Mouse (Mus musculus) mesoderm, embryonic 11.5 days (tissue): ENCODE measurements at regions not wholly inside any gene's neighbourhood (a gene's known extent, or its start where the extent isn't known, plus 50 kb on each side); places are given as distances from the start of the nearest gene placed in this dataset.
A peak's percentile ranks its signal among the peaks of the same experiment; 100 is the strongest.

Experiments
- DNase-seq: peaks from one replicate; pipeline ENCODE4 v3.0.0-alpha.2; 2012; ENCODE audit warnings: low read depth, low spot score

DNA sequence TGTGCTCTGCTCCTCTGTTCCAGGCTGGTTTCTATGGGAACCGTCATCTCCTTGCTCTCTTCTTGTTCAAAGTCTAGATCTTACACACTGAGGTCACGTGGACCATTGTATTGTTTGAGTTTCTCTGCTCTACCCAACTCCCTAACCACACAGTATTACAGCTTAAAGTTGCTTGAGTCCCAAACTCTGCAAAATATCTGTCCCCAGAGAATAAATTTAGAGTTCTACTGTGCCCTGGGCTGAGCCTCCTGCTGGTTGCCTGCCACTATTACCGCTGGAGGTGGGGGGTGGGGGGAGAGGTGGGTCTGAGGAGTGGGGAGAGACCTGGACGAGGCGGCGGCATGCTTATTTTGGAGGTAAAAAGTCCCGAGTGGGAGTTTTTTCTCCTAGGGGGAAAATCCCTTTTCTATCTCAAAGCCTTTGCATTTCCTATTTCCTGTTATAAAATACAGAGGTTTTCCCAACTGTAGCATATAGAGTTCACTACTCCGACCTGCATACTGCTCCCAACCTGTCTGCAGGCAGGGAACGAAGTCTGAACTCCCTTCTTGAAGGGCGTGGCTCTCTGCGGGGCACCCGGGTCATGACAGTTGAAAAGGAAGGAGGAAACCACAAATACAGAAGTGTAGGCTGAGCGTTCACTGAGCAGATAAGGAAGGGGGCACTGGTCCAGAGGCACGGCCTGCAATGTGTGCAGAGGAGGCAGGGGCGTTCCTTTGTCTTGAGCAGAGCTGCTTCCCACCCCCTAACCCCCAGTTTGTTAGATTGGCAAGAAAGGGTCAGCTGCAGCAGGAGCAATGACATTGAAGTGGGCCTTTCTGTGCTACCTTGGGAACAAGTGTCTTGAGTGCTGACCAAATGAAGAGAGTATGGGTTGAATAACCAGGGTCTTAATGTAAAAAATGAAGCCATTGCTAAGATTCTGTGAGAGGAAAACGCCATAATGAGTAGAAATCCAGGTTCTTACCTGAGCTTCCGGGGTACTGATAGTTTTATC is 188.7 kb downstream of the Akap7 start:
- DNase-seq, result no peak

GRCm38 (mm10) chr10:25114316-25114715 is 187.0 kb upstream of the Arg1 start:
- DNase-seq, result no peak

GRCm38 (mm10) chr10:25112449-25113171 is 185.3 kb upstream of the Arg1 start:
- DNase-seq, result no peak

DNA sequence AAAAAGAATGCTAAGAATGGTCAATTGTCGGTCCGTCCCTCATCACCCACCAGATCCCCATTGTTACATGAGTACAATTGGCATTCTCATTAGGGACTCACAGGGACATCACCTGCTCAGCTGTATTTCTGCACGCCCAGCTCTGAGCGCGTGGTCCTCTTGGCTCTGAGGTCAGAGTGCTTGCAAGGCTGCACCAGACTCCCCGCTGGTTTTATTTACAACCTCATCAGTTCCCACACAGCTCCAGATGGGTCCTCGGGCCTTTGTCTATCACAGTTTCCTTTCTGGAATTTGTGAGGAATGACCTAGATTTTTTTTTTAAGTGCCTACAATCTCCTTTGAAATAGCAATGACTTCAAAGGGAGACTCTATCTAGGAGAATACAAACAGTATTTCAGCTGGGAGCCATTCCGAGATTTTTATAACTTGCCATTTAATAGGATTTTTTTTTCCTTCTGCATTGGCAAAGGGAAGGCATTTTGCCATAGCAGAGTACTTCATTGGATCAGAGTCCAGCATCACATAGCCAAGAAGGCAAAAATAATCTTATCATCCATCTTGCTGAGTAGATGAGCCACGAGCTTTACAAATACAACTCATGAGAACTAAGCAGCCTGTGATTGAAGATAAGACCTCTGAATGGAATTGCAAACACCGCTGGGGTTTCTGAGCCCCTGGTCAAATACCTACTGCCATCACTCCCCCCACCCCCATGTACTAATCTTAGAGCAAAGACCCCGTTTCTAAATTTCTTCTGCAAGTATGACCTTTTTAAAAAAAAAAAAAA is 184.5 kb upstream of the Arg1 start:
- peak; percentile 81 for DNase-seq

GRCm38 (mm10) chr10:25111181-25111580 is 183.9 kb upstream of the Arg1 start:
- DNase-seq, result no peak

GRCm38 (mm10) chr10:25098070-25098469 is 170.8 kb upstream of the Arg1 start:
- DNase-seq, result no peak

- DNase-seq, result no peak
Measured at GRCm38 (mm10) chr10:25089705-25090386, 162.6 kb upstream of the Arg1 start.

DNA sequence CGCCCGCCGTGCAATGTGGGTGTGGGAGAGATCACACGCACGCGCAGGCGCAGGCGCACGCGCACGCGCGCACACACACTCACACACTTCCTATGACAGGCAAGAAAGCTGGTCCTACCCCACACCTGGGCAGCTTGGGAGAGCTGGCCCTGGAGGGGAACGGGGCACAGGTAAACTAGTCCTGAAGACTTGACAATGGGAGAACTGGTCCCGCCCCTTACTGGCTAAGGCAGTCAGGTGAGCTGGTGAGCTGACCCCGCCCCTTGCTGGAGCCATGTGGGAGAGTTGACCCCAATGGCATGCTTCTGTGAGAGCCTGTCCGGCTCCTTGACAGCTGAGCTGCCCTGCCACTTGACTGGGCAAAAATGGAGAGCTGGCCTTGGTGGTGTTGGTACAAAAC is 159.5 kb upstream of the Arg1 start:
- DNase-seq, result no peak

- no peak for DNase-seq
Measured at GRCm38 (mm10) chr10:25082930-25083329, 155.6 kb upstream of the Arg1 start.

- DNase-seq, result peak; percentile 76
Measured at GRCm38 (mm10) chr10:25072617-25073016, 145.3 kb upstream of the Arg1 start.

DNA sequence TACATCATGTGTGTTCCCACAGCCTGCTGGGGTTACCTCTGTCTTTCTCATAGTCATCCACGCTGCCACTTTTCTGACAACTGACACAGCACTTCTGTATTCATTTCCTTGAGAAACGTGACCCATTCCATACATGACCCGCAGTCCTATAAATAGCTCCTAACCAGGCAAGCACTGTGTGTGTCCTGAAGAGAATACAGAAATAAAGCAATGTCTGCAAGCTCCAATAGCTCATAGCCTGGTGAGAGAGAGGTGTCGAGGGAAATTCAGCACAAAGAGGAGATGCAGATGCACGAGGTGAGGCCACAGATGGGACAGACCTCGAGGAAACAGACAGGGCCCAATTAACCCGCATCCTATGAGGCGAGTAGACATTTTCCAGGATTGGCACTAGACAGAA is 141.0 kb upstream of the Arg1 start:
- DNase-seq, result no peak

DNA sequence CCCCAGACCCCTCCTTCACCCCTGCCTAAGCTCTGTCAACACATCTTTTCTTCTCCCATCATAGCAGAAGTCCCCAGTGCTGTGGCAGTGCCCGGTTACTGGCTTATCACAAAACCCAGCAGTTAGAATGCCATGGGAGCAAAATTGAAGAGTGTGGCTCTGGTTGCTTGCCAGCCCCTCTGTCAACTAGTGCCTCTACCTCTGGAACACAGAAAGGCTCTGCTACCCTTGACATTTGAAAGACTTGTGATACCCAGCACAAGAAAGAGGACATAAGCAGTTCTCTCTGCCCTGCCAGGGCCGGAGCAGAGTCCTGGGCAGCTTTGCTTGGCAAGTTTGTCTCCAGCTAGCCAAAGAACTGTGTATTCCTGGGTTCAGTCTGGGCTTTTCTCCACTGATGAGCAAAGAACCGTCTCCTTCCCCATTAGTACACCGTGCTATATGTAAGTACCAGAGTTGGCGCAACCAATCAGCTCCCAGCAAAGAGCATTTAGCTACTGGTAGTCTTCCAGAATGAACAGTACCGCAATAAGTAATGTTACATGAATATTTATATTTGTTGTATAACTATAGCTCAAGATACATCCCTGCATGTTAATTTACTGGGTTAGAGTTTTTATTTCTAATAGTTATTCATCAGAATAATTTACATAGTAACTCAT is 137.5 kb upstream of the Arg1 start:
- no peak for DNase-seq

- DNase-seq, result peak; percentile 74
Measured at GRCm38 (mm10) chr10:25061402-25062055, 134.2 kb upstream of the Arg1 start.

GRCm38 (mm10) chr10:25058694-25059093 is 131.4 kb upstream of the Arg1 start:
- DNase-seq, result no peak

- no peak for DNase-seq
Measured at GRCm38 (mm10) chr10:25051998-25052397, 124.7 kb upstream of the Arg1 start.

GRCm38 (mm10) chr10:25051368-25051874 is 124.1 kb upstream of the Arg1 start:
- DNase-seq, result no peak

GRCm38 (mm10) chr10:25041221-25041620 is 113.9 kb upstream of the Arg1 start:
- DNase-seq, result no peak

DNA sequence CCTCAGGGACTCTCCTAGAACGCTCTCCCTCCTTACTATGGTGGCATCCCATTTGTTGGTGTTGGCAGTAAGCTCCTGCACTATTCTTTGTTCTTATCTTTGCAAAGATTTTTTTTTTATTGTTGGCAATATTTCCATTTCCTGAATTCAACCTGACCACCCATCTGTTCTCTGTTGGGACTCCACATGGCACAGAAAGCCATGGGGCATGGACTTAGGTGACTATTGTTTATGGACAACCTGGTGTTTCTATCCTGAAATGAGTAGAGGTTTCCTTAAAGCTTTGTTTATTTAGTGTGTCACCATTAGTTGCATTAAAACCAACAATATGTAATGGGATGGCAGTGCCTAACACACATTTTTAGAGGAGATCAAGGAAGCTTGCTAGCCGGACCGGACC is 112.6 kb upstream of the Arg1 start:
- DNase-seq, result no peak

GRCm38 (mm10) chr10:25036928-25037327 is 109.6 kb upstream of the Arg1 start:
- DNase-seq, result no peak

DNA sequence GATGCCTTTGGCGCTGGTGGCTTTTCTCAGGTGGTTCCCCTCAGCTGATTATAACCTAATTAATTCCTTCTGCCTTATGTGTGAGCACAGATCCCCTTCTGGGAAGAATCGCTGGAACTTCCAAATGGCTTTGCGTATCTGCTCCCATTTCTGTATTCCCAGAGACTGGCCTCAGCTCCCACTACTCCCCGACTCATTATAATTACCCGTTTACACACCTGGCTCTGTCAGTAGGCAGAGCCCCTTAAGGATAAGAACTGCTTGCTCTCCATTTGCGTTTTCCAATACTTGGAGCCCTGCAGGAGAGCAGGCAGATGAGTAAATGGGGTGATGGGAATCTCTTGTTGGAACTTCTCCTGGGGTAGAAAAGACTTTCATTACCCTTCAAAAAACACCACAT is 108.1 kb upstream of the Arg1 start:
- DNase-seq, result no peak
